Mouse (Mus musculus) frontal cortex, postnatal 14 days (tissue): Measurements from ENCODE around the gene Dchs1.

Experiments
- DNase-seq, 2 experiments: peaks; one replicate each; pipeline ENCODE4 v3.0.0; 2022; ENCODE audit warnings: low spot score in 2 of 2

Dchs1 gene

DNA sequence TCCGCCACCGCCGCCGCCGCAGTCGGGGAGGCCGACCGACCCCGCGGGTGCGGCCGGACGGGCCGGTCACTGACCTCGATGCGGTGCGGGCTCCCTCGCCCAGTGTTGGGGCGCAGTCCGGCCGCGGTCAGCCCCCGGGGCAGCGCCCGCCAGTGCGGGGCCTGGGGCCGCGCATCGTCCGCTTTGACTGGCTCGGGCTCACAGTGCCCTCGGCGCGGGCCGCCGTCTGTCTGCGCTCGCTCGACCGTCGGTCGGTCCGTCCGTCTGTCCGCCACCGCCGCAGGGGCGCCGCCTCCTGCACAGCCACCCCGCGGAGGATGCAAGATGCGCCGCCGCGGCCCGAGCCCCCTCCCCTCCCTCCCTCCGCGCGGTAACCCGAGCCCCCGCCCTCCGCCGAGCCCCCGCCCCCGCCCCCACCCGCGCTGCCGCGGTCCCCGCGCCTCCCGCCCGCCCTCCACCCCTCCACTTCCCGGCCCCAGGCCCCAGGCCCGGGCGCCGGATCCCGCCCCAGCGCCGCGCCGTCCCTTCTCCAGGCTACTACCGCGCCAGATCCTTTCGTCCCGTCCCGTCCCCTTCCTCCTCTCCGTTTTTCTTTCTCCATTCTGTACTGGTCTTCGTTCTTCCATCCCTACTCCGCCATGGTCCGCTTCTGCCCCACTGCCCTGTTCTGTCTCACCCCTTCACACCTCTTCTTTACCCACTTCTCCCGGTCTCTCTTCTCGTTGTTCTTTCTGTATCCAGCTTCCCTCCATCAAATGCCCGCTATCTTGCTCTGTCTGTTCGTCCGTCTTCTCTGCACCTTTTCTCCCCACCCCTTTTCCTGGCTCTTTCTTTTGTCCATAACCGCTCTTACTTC, at the start of gene Dchs1:
TSS of gene Dchs1 (minus strand) at position 370 of the 856 bp plus-strand sequence.
- DNase-seq, result no peak

DNA sequence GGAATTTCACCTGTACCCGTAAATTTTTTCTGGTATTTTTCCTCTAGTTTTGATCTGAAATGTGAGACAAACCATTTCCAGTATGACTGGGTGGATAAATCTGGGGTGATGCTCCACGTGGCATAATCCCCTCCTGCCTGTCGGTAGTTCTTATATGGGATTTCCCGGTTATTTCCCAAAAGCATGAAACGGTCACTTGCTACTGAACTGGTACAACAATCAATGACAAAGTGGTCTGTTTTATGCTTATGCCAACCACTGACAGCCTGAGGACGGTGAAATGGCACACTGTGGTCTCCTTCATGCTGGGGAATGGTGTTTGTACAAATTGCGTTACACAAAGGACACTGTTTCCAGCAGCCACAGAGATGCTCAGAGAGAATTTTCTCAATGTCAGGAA, 36.8 kb upstream of the Dchs1 start:
- DNase-seq, result no peak

- no peak for DNase-seq
Observed at GRCm38 (mm10) chr7:105818483-105818882, 31.0 kb upstream of the Dchs1 start.

DNA sequence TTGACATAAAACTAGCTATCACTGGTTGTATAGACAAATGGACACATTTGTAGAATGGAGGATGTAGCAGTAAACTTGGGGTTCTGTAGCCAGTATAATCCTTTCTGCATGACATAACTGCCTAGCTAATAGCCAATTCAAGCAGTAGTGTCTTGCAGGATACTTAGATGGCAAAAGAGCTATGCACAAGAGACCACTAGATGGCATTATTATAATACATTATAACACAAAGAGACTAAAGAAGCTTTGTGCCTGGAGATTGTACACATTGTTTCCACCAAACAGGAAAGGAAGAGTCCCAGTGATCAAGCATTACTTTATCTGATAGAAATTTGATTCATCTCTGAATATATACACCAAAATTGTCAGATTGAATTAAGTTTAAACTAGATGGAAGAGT, 29.3 kb upstream of the Dchs1 start:
- no peak for DNase-seq

GRCm38 (mm10) chr7:105813326-105813725, 25.9 kb upstream of the Dchs1 start:
- DNase-seq, result no peak

- DNase-seq, result no peak
Observed at GRCm38 (mm10) chr7:105812566-105812965, 25.1 kb upstream of the Dchs1 start.

DNA sequence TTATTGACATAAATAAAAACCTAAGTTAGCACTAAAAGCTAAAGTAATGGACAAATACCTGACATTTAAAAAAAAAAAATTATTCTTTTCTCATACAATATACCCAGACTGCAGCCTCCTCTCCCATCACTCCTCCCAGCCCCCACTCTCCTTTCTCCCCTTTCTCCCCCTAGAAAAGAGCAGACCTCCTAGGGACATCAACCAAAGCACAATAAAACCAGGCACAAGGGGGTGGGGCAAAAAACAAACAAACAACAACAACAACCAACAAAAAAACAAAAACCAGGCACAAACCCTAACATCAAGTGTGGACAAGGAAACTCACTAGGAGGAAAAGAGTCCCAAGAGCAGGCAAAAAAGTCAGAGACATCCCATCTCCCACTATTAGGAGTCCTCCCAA, 24.1 kb upstream of the Dchs1 start:
- DNase-seq, result no peak

- peak; percentile 100 for DNase-seq
Observed at GRCm38 (mm10) chr7:105810877-105811489, 23.5 kb upstream of the Dchs1 start, which contains the start of gene Mrpl17. Gene Mrpl17, minus strand, starts transcription at chr7:105811099.

- DNase-seq, result no peak
Observed at GRCm38 (mm10) chr7:105810280-105810876, 22.9 kb upstream of the Dchs1 start.

DNA sequence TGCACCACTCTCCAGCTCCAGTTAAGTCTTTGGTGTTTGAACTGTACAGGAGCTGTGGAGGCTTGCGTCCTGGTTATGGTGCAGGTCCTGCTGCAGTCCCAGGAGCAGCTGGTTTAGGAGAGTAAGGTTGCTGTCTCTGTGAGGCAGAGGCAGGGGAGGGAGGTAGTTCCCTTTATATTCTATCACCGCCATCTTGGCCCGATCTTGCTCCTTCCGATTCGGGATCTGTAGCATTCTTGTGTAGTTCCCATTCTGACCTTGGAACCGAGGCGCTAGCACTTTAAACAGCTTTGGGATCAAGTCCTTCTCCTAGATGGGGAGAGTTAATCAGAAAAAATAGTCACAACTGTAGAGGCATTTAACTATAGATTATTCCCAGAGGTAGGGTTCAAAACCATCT, 22.4 kb upstream of the Dchs1 start:
- no peak for DNase-seq

DNA sequence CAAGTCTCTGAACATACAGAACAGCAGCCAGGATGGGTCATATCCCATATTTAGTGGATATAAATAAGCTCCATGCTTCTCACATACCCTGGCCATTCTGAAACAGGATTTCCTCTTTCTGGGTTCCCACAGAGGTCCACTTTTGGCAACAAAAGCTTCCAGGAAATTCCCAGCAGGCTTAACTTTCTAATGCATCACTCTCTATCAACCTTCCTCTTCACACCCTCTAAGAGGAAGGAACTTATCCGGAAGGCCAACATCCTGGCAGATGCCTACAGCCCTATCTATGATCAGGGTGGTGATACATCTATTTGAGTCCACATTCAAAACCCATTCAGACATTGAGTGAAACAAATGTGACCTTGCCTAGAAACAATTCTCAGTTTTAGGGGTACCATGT, 20.9 kb upstream of the Dchs1 start:
- no peak for DNase-seq

DNA sequence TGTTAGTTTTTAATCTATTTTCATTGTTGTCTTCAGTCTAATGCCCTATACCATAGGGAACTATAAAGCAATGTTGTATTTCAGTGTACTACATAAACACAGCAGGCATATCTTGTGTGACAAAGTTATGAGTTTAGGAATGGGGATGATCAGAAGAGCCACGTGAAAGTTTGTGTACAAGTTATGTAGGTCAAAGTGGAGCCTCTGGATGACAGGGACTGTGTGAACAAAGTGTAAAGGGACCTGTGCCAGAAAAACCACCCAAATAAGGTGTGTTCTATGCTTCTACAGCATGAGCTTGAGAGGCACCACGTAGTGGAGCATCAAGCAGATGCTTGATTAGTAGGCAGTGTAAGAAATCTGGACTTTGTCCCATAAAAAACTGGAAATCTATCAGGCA, 19.3 kb upstream of the Dchs1 start:
- DNase-seq, result no peak

GRCm38 (mm10) chr7:105806125-105806524, 18.7 kb upstream of the Dchs1 start:
- no peak for DNase-seq

- no peak for DNase-seq
Observed at GRCm38 (mm10) chr7:105803428-105803827, 16.0 kb upstream of the Dchs1 start.

DNA sequence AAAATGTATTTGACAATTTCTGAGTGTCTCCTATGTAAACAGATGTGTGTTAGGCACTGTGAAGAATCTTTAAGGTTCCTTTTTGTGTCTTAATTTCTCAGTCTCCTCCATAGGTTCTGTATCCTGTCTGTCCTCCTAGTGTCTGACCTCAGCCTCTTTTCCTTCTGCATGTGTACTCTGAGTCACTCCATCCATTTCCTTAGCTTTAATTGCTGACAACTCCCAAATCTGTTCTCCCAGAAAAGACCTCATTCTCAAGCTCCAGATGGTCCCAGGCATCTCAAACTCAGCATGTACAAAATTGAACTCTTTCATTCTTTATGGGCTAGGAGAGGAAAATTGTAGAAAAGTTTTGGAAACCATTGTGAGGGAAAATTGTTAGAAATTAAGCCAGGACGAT, 15.3 kb upstream of the Dchs1 start:
- DNase-seq, result no peak

GRCm38 (mm10) chr7:105802312-105802711, 14.9 kb upstream of the Dchs1 start:
- no peak for DNase-seq

- no peak for DNase-seq
Observed at GRCm38 (mm10) chr7:105796972-105797371, 9.5 kb upstream of the Dchs1 start.

GRCm38 (mm10) chr7:105795759-105796366, 8.4 kb upstream of the Dchs1 start:
- DNase-seq, result no peak

DNA sequence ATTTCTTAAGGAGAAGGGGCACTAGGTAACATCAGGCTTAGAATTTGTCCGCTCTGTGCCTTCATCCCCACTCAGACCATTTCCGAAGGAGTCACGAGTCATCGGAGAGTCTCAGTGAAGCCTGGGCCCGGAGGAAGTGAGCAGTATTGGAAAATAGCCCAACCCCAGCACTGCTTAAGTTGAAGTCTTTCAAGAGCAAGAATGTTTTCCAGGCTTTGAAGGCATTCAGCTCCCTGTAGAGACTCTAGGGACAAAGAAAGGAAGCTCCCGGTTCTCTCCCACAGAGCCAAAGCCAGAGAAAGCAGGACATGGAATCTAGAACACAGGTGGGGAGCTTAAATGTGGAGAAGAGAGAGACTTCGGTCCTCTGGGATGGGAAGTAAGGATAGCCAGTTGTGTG, 6.2 kb upstream of the Dchs1 start:
- no peak for DNase-seq

DNA sequence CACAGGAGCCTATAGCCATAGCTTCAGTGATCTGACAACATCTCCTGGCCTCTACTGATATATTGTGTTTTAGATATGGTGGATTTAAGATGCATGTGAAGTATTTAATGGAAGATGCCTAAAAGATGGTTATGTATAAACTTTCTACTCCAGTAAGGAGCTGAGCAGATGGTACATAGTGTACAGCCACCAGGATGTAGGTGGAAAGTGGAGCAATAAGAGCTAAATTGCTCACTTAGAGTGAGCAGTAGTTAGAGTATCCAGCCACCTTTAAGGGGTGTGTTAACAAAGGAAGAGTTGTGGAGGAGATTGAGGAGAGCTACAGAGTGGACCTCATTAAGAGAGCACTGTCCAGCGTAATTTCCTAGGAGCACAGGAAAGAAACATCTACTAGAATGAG, 3.7 kb upstream of the Dchs1 start:
- DNase-seq, result no peak

- DNase-seq, result no peak
Observed at GRCm38 (mm10) chr7:105786506-105787284, 759 bp downstream of the Dchs1 start.

DNA sequence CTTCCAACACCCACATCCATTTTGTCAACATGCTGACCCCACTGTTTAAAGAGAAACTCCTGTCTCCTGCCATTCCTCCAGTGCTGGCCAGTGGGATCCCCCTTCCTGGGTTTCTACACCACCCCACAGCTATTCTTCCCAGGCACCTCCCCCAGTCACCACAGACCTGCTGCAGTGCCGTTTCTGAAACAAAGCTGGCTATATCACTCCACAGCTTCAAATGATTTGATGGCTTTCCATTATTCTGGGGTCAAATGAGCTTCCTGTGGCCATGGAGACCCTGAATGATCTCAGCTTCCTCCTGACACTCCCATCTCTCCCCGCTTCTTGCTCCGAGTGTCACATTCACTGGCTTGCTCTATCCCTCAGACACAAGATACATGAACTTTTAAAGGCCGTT, 2.9 kb downstream of the Dchs1 start:
- DNase-seq, result no peak
